Mouse (Mus musculus) gastrocnemius, adult 8-10 months (tissue): ENCODE measurements around the gene Fmnl3. TPM values are rescaled to one million over a fixed set of nuclear protein-coding genes. Genes with fewer than 3 reads are reported as not detected.
"Not testable (repeated sequence)": the region's sequence is repeated elsewhere in the genome, so short reads cannot be mapped to it uniquely, and the experiment has no call there.

Experiments used
- DNase-seq, 2 experiments: peaks; one replicate each; pipeline ENCODE4 v3.0.0; 2022; ENCODE audit warnings: low spot score in 2 of 2
- total RNA-seq, 4 experiments: library from RNA; stranded (reverse); gene quantifications; 2 replicates each; pipeline ENCODE4 v1.2.4; 2022

Fmnl3 gene
- total RNA-seq, 4 experiments from 2014 or later: 3.3 to 5.4 (median 3.9) TPM

GRCm38 (mm10) chr15:99387976-99388375 is 17.7 kb upstream of the Fmnl3 start:
- no peak for DNase-seq

GRCm38 (mm10) chr15:99386796-99387195 is 16.5 kb upstream of the Fmnl3 start:
- no peak for DNase-seq

- DNase-seq: not testable (repeated sequence)
Measured at GRCm38 (mm10) chr15:99386110-99386509, 15.8 kb upstream of the Fmnl3 start.

- no peak for DNase-seq
Measured at GRCm38 (mm10) chr15:99384071-99384470, 13.8 kb upstream of the Fmnl3 start.

GRCm38 (mm10) chr15:99382893-99383292 is 12.6 kb upstream of the Fmnl3 start:
- no peak for DNase-seq

- no peak for DNase-seq
Measured at GRCm38 (mm10) chr15:99376240-99376639, 6.0 kb upstream of the Fmnl3 start.

GRCm38 (mm10) chr15:99375581-99375980 is 5.3 kb upstream of the Fmnl3 start:
- no peak for DNase-seq

GRCm38 (mm10) chr15:99375036-99375435 is 4.8 kb upstream of the Fmnl3 start:
- no peak for DNase-seq

- DNase-seq: no peak
Measured at GRCm38 (mm10) chr15:99372761-99373160, 2.5 kb upstream of the Fmnl3 start.

GRCm38 (mm10) chr15:99371526-99372340 is 1.5 kb upstream of the Fmnl3 start:
- peak in 1 of 2 experiments; percentile 28 for DNase-seq

GRCm38 (mm10) chr15:99369391-99370171 is 701 bp downstream of the Fmnl3 start:
- DNase-seq: no peak

GRCm38 (mm10) chr15:99368583-99369266 is 1.6 kb downstream of the Fmnl3 start:
- no peak for DNase-seq

GRCm38 (mm10) chr15:99364921-99365320 is 5.4 kb downstream of the Fmnl3 start:
- DNase-seq: no peak

- DNase-seq: no peak
Measured at GRCm38 (mm10) chr15:99364022-99364530, 6.2 kb downstream of the Fmnl3 start.

- no peak for DNase-seq
Measured at GRCm38 (mm10) chr15:99358952-99359351, 11.3 kb downstream of the Fmnl3 start.

GRCm38 (mm10) chr15:99356462-99356861 is 13.8 kb downstream of the Fmnl3 start:
- no peak for DNase-seq

GRCm38 (mm10) chr15:99355660-99356059 is 14.6 kb downstream of the Fmnl3 start:
- no peak for DNase-seq

GRCm38 (mm10) chr15:99352306-99352705 is 18.0 kb downstream of the Fmnl3 start:
- DNase-seq: no peak

GRCm38 (mm10) chr15:99351610-99352009 is 18.7 kb downstream of the Fmnl3 start:
- DNase-seq: no peak

- DNase-seq: no peak
Measured at GRCm38 (mm10) chr15:99344961-99345360, 25.3 kb downstream of the Fmnl3 start.

- DNase-seq: peak in 1 of 2 experiments; percentile 36
Measured at GRCm38 (mm10) chr15:99344148-99344870, 26.0 kb downstream of the Fmnl3 start.
